Mouse (Mus musculus) erythroblast, embryonic 14.5 days (primary cell): Measurements from ENCODE around the gene Best3.
"Not testable (repeated sequence)": the region's sequence is repeated elsewhere in the genome, so short reads cannot be mapped to it uniquely, and the experiment has no call there.

ENCODE experiments used
- GATA1 ChIP-seq: IDR thresholded peaks from 2 replicates; pipeline ENCODE4 v1.6.1; 2012; ENCODE audit warnings: low read length, inconsistent platforms, mixed read lengths
- TAL1 ChIP-seq: IDR thresholded peaks from 3 replicates; pipeline ENCODE4 v1.6.1; 2012; ENCODE audit warnings: low read length, inconsistent platforms, mixed read lengths

DNA sequence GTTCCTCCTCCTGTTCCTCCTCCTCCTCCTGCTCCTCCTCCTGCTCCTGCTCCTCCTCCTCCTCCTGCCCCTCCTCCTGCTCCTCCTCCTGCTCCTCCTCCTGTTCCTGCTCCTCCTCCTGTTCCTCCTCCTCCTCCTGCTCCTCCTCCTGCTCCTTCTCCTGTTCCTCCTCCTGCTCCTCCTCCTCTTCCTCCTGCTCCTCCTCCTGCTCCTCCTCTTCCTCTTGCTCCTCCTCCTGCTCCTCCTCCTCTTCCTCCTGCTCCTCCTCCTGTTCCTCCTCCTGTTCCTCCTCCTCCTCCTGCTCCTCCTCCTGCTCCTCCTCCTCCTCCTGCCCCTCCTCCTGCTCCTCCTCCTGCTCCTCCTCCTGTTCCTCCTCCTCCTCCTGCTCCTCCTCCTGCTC lies 39.7 kb downstream of the Best3 start:
- TF ChIP-seq TAL1, GATA1: not testable (repeated sequence)
